Mouse (Mus musculus) monocyte, adult 2 months (primary cell): Measurements from ENCODE around the gene Pdxk.
"Not testable (repeated sequence)": the region's sequence is repeated elsewhere in the genome, so short reads cannot be mapped to it uniquely, and the experiment has no call there.

Experiments used
- DNase-seq, 2 experiments: peaks; one replicate each; pipeline ENCODE4 v3.0.0; 2022; ENCODE audit warnings: low spot score in 2 of 2, low read depth in 1 of 2

Gene Pdxk

GRCm38 (mm10) chr10:78420929-78421328, 43.8 kb downstream of the Pdxk start:
- DNase-seq, result no peak

GRCm38 (mm10) chr10:78418791-78419190, 46.0 kb downstream of the Pdxk start:
- DNase-seq, result no peak

GRCm38 (mm10) chr10:78417888-78418287, 46.9 kb downstream of the Pdxk start:
- DNase-seq, result no peak

- not testable (repeated sequence) for DNase-seq
Measured at GRCm38 (mm10) chr10:78414936-78415335, 49.8 kb downstream of the Pdxk start.

- no peak for DNase-seq
Measured at GRCm38 (mm10) chr10:78413152-78413520, 51.6 kb downstream of the Pdxk start.

GRCm38 (mm10) chr10:78412319-78413151, 52.2 kb downstream of the Pdxk start, which contains the start of gene Rrp1:
TSS of gene Rrp1 (minus strand) at chr10:78413043.
- DNase-seq, result peak; percentile 84 to 96

GRCm38 (mm10) chr10:78411851-78412250, 52.9 kb downstream of the Pdxk start:
- no peak for DNase-seq

GRCm38 (mm10) chr10:78409035-78409788, 55.6 kb downstream of the Pdxk start:
- DNase-seq, result no peak

GRCm38 (mm10) chr10:78407132-78407531, 57.6 kb downstream of the Pdxk start:
- DNase-seq, result no peak

- no peak for DNase-seq
Measured at GRCm38 (mm10) chr10:78406152-78406551, 58.6 kb downstream of the Pdxk start.

GRCm38 (mm10) chr10:78402301-78402922, 62.4 kb downstream of the Pdxk start:
- no peak for DNase-seq

- no peak for DNase-seq
Measured at GRCm38 (mm10) chr10:78401127-78401526, 63.6 kb downstream of the Pdxk start.

GRCm38 (mm10) chr10:78399090-78399657, 65.6 kb downstream of the Pdxk start:
- DNase-seq, result no peak

- no peak for DNase-seq
Measured at GRCm38 (mm10) chr10:78396625-78396885, 68.2 kb downstream of the Pdxk start.

GRCm38 (mm10) chr10:78395819-78396624, 68.8 kb downstream of the Pdxk start:
- DNase-seq, result peak; percentile 67 to 88

GRCm38 (mm10) chr10:78395377-78395776, 69.4 kb downstream of the Pdxk start:
- DNase-seq, result no peak

- DNase-seq, result peak; percentile 42 to 80
Measured at GRCm38 (mm10) chr10:78392072-78392471, 72.7 kb downstream of the Pdxk start.

- DNase-seq, result no peak
Measured at GRCm38 (mm10) chr10:78390982-78391470, 73.7 kb downstream of the Pdxk start.

GRCm38 (mm10) chr10:78388216-78388980, 76.4 kb downstream of the Pdxk start:
- DNase-seq, result no peak
